Mouse (Mus musculus) olfactory bulb, adult 2 months (tissue): ENCODE measurements around the gene OR5BS1P. TPM values are rescaled to one million over a fixed set of nuclear protein-coding genes. Genes with fewer than 3 reads are reported as not detected.
"Not testable (repeated sequence)": the region's sequence is repeated elsewhere in the genome, so short reads cannot be mapped to it uniquely, and the experiment has no call there.

Source experiments
- H3K27ac ChIP-seq: fragments of 200-500 bp; 2 replicates; pipeline ENCODE4 v1.5.1; 2012; ENCODE audit warnings: low read depth, low read length; ENCODE audit not compliant: insufficient read depth
- H3K4me1 ChIP-seq: fragments of 200-500 bp; 2 replicates; pipeline ENCODE4 v1.6.1; 2012; ENCODE audit warnings: low read length; ENCODE audit not compliant: control insufficient read depth, insufficient read depth
- H3K4me3 ChIP-seq: fragments of 200-500 bp; 2 replicates; pipeline ENCODE4 v1.5.1; 2012; ENCODE audit warnings: mild to moderate bottlenecking, low read depth, low read length, moderate library complexity; ENCODE audit not compliant: insufficient read depth
- CTCF ChIP-seq: fragments of 200-500 bp; IDR thresholded peaks from 2 replicates; pipeline ENCODE4 v1.5.1; 2012; ENCODE audit warnings: low read depth, mild to moderate bottlenecking, low read length, moderate library complexity; ENCODE audit not compliant: insufficient read depth
- POLR2A ChIP-seq: fragments of 200-500 bp; IDR thresholded peaks from 2 replicates; pipeline ENCODE4 v1.6.1; 2012; ENCODE audit warnings: mild to moderate bottlenecking, low read depth, low read length, moderate library complexity; ENCODE audit not compliant: insufficient read depth
- WGBS: fragments of 180-500 bp; shearing (Covaris S2); methylation state at CpG from one replicate; pipeline ENCODE4 v1.1.7; 2018; 5-methylcytosine and 5-hydroxymethylcytosine counted together
- polyA plus RNA-seq: library from polyadenylated mRNA; stranded (reverse); fragments of >200 nt; gene quantifications from 2 replicates; pipeline ENCODE4 v1.2.4, GENCODE M21; 2012; ENCODE audit warnings: low replicate concordance; ENCODE audit not compliant: missing spikeins, insufficient read depth, insufficient read length

Gene OR5BS1P
- not detected in 2 replicates for polyA plus RNA-seq

- Histone ChIP-seq H3K4me3 (no peak within 1 kb of the TSS), H3K27ac (no peak within 1 kb of the TSS), H3K4me1 (no peaks in the 10 kb centered on the region)
- TF ChIP-seq CTCF = no peak
- no peak for TF ChIP-seq POLR2A
- 92% methylated on average over 4 of the region's 4 CpGs for WGBS
Measured at GRCm38 (mm10) chr15:98469596-98469995, at the start of gene OR5BS1P. TSS of gene OR5BS1P (plus strand) at chr15:98469896.

- Histone ChIP-seq H3K4me3 (no peak overlapping the region), H3K27ac (no peak overlapping the region), H3K4me1 (peaks cover 12% of the 10 kb centered on the region)
- WGBS = 44% methylated on average over 4 of the region's 4 CpGs
- TF ChIP-seq CTCF (no peak), POLR2A (no peak)
Measured at GRCm38 (mm10) chr15:98420897-98421296, 48.8 kb upstream of the OR5BS1P start.

- H3K4me3 ChIP-seq = no peak overlapping the region
- 63% methylated on average over 14 of the region's 14 CpGs for WGBS
Measured at GRCm38 (mm10) chr15:98424326-98424725, 45.4 kb upstream of the OR5BS1P start.

GRCm38 (mm10) chr15:98424753-98425152, 44.9 kb upstream of the OR5BS1P start:
- no peak overlapping the region for H3K4me3 ChIP-seq
- TF ChIP-seq CTCF = no peak
- TF ChIP-seq POLR2A = no peak
- peaks cover 12% of the 10 kb centered on the region for H3K4me1 ChIP-seq
- H3K27ac ChIP-seq = no peak overlapping the region
- WGBS = 82% methylated on average over 6 of the region's 6 CpGs

More at GRCm38 (mm10) chr15:98424326-98424725, 45.4 kb upstream of the OR5BS1P start:
- peaks cover 12% of the 10 kb centered on the region for H3K4me1 ChIP-seq
- no peak for TF ChIP-seq CTCF
- TF ChIP-seq POLR2A = no peak
- H3K27ac ChIP-seq = no peak overlapping the region

- Histone ChIP-seq H3K4me1 (peaks cover 12% of the 10 kb centered on the region), H3K27ac (no peak overlapping the region), H3K4me3 (no peak overlapping the region)
- no peak for TF ChIP-seq CTCF
- no peak for TF ChIP-seq POLR2A
- 72% methylated on average over 7 of the region's 7 CpGs for WGBS
Measured at GRCm38 (mm10) chr15:98425188-98425587, 44.5 kb upstream of the OR5BS1P start.

GRCm38 (mm10) chr15:98430925-98431324, 38.8 kb upstream of the OR5BS1P start, which contains the start of gene Olfr282:
TSS of gene Olfr282 (plus strand) at chr15:98431225.
- 76% methylated on average over 5 of the region's 5 CpGs for WGBS
- not testable (repeated sequence) for H3K27ac ChIP-seq, H3K4me1 ChIP-seq, H3K4me3 ChIP-seq

GRCm38 (mm10) chr15:98444561-98444960, 25.1 kb upstream of the OR5BS1P start:
- H3K4me1 ChIP-seq = no peaks in the 10 kb centered on the region
- no peak overlapping the region for H3K4me3 ChIP-seq
- H3K27ac ChIP-seq = no peak overlapping the region
- TF ChIP-seq CTCF (no peak), POLR2A (no peak)
- 76% methylated on average over 3 of the region's 3 CpGs for WGBS

- no peak overlapping the region for H3K4me3 ChIP-seq
Measured at GRCm38 (mm10) chr15:98448521-98448920, 21.2 kb upstream of the OR5BS1P start.

GRCm38 (mm10) chr15:98452288-98452687, 17.4 kb upstream of the OR5BS1P start, which contains the start of gene Olfr281:
TSS of gene Olfr281 (plus strand) at chr15:98452588.
- Histone ChIP-seq H3K4me3 (no peak within 1 kb of the TSS), H3K27ac (no peak within 1 kb of the TSS), H3K4me1 (no peaks in the 10 kb centered on the region)
- TF ChIP-seq CTCF (no peak), POLR2A (no peak)
- WGBS = 90% methylated on average over 7 of the region's 7 CpGs

More at GRCm38 (mm10) chr15:98448521-98448920, 21.2 kb upstream of the OR5BS1P start:
- Histone ChIP-seq H3K4me1 (no peaks in the 10 kb centered on the region), H3K27ac (no peak overlapping the region)
- no peak for TF ChIP-seq POLR2A
- no peak for TF ChIP-seq CTCF
- 53% methylated on average over 4 of the region's 4 CpGs for WGBS

- WGBS = 95% methylated on average over 13 of the region's 13 CpGs
- TF ChIP-seq CTCF (no peak), POLR2A (no peak)
- Histone ChIP-seq H3K4me1 (peaks cover 4% of the 10 kb centered on the region; the same call in 1 of the 2 replicates), H3K4me3 (no peak overlapping the region), H3K27ac (no peak overlapping the region)
Measured at GRCm38 (mm10) chr15:98471539-98471938, 1.8 kb downstream of the OR5BS1P start.
